Mouse (Mus musculus) right cerebral cortex, postnatal 36 days (tissue): ENCODE data around the gene Prkd2.

Source experiments
- DNase-seq, 2 experiments: peaks; one replicate each; pipeline ENCODE4 v3.0.0; 2022; ENCODE audit warnings: low spot score in 2 of 2, mixed read lengths in 1 of 2

Prkd2 gene

DNA sequence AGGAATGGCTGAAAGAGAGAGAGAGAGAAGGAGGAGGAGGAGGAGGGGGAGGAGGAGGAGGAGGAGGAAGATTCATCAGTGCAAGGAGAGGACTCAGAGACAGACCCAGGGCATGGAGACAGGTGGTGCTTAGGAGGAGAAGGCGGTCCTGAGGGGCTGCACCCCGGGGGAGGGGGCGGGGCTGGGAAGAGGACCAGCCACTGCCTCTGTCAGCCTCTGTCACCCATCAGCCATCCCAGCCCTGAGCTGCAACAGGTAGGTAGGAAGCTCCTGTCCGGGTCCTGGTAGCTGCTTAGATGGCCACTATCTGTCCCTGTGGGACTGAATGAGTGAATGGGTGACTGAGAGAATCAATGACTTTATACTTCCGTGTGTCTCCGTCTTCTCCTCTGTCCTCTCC is 50.9 kb downstream of the Prkd2 start:
- no peak for DNase-seq

DNA sequence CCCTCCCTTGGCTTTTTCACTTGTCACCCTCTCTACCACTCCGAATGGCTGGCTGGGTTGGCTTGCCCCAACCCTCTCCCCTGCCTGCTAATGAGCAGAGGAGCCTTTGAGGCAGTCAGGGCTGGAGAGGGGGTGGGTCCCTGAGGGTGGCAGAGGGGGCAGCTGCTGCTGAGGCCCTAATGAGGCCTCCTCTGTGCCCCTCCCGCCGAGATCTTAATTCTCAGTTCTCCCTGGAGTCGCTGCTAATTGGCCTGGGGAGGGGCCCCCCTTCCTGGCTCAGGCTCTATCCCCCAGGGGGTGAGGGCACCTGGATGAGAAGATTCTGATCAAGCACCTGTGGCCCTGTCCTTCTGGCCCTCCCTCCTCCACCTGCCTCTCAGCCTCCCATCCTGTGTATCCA is 51.6 kb downstream of the Prkd2 start:
- DNase-seq = no peak

DNA sequence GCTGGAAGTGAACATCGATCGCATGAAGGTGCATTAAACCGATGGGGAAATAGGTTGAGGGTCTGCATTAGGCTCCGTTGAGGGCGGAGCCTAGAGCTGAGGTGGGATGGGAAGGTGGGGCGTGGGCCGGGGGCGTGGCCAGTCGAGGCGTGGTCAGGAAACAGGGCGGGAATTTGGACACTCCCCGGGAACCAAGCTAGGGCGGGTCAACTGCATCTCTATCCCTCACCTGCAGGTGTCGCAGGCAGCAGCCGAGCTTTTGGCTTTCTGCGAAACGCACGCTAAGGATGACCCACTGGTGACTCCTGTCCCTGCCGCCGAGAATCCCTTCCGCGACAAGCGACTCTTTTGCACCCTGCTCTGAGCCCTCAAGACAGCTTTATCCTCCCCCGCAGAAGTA is 52.3 kb downstream of the Prkd2 start:
- DNase-seq = no peak

DNA sequence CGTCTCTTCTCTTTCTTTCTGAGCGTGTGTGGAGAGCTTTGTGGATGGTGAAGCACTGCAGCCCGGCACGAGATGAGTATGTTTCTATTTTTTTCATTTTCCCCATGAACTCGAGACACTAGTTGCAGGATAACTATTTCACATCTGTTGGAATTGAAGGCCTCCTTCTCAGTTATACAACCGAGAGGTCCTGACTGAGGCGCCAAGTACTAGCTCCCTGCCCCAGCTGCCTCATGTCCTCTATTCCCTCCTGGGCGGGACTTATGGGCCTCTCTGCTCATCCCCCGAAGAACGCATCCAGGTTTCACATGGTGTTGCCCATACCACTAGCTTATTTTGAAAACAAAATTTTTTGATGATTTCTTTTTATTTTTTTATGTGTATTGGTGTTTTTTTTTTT is 52.8 kb downstream of the Prkd2 start:
- DNase-seq = no peak

DNA sequence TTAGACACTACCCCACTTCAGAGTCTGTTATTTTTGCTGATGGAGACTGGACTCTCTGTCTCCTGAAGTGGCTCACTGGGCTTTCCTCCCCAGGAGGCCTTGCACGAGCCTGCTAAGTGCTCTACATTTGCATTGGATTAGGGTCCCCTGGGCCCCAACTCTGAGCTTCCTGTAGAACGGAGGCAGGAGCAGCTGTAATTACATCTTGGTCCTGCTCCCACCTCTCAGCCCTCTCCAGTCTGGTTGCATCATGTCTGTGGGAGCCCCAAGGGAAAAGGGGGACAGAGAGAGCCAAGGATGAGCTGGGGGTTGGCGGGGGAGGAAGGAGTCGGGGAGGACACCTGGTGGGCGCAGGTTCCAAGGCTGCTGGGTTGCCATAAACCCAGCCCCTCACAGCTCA is 57.8 kb downstream of the Prkd2 start:
- DNase-seq = no peak

DNA sequence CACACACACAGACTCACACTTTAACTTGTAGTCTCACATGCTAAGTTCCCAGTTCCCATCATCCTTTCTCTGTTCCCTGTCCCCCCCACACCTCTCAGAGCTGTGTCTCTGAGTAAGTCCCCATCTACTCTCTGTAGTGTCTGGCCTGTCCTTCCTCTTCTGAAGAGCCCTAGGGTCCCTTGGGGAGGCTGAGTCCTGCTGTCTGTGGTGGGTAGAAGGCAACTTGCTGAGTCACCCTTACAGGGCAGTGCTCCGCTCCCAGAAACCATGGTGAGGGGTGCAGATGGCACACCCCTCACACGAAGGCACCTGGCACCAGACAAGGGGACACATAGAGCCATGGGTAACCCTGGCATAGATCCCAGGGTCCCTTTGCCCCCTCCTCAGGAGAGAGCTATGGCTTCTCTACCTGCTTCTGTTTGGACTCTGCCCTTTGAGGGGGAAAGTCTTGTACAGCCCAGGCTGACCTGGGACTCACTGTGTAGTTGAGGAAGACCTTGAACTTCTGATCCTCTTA is 60.8 kb downstream of the Prkd2 start:
- no peak for DNase-seq

DNA sequence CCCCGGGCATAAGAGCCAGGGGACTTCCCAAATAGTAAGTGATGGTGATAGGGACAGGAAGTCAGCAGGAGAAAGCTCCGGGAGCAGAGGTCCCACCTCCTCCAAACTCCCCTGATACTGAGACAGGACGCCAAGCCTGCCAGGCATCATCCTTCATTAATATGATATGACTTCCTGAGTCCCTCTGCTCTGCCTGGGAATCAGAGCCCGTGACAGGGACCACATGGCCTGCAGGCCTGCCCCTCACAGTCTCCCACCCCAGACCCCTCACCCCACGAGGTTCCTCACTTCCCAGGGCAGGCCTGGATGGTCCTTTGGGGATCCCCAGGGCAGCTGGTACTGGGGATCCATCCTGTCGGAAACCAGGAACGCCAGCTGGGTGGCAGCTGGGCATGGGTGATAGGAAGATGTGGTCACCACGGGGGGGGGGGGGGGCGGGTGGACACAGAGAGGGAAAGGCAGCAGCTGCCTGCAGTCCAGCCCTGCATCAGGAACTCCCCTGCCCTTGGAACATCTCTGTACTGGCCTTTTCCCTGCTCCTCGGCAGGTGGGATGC is 61.5 kb downstream of the Prkd2 start:
- DNase-seq = no peak

DNA sequence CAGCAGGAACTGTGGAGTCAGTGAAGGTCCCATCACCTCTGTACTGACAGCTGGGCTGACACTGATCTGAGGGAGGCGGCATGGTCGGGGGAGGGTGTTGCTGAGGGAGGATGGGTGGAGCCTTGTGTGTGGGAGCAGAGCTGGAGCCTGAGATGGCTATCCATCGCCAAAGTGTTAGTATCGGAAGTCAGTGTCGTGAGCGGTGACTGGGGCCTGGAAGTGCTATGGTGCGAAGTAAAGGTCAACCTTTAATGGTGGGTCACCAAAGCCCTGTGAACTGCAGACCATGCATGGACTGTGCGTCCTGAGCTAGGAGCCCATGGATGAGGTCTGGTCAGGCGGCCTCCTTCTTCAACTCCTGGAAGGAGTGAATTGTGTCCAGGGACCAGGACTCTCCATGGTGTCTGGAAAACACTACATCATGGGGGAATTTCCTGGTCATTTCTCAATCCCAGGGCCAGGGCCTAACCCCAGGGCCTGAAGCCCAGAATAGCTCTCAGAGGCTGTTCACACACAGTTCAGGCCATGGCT is 62.9 kb downstream of the Prkd2 start:
- no peak for DNase-seq

DNA sequence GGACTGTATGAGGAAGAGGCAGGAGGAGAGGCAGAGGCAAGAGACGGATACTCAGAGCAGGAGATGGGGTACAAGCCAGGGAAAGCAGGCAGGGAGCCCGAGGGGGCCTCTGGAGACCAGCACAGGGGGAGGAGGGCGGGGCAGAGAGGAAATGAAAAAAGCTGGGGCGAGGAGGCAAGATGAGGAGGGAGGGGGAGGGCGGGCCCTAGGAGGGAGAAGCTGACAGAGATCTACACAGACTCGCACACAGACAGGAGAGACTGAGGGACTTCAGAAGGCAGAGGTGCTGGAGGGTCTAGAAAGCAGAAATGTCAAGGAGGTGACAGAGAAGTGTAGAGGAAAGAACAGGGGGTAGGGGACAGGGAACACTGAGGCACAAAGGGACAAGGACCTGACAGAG is 63.6 kb downstream of the Prkd2 start, which contains the start of gene Ptgir:
Ptgir (plus strand) TSS at position 210 of the 400 bp plus-strand sequence.
- no peak for DNase-seq

DNA sequence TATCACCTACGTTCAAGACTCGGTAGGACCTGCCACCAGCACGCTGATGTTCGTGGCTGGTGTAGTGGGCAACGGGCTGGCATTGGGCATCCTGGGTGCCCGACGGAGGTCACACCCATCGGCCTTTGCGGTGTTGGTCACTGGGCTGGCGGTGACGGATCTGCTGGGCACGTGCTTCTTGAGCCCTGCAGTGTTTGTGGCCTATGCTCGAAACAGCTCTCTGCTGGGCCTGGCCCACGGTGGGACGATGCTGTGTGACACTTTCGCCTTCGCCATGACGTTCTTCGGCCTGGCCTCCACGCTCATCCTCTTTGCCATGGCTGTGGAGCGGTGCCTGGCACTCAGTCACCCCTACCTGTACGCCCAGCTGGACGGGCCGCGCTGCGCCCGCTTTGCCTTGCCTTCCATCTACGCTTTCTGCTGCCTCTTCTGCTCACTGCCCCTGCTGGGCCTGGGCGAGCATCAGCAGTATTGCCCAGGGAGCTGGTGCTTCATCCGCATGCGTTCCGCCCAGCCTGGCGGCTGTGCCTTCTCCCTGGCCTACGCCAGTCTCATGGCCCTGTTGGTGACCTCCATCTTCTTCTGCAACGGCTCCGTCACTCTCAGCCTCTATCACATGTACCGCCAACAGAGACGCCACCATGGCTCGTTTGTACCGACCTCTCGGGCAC is 64.3 kb downstream of the Prkd2 start:
- DNase-seq = no peak

DNA sequence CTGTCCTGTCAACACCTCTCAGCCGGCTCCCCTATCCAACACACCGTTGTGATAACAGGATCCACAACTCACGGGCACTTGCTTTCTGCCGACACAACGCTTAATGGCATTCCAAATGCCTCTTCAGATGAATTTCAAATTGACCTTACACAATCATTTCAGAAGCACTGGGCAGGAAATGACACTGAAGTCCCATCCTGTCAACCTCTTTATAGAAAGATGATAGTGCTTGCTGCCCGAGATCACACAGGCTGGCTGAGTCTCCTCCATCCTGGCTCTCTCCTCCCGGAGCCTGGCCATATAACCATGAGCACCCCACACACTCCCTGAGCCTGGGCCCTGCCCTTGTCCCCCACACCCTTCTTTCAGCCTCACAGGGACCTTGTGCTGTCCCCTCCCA is 65.1 kb downstream of the Prkd2 start:
- no peak for DNase-seq

DNA sequence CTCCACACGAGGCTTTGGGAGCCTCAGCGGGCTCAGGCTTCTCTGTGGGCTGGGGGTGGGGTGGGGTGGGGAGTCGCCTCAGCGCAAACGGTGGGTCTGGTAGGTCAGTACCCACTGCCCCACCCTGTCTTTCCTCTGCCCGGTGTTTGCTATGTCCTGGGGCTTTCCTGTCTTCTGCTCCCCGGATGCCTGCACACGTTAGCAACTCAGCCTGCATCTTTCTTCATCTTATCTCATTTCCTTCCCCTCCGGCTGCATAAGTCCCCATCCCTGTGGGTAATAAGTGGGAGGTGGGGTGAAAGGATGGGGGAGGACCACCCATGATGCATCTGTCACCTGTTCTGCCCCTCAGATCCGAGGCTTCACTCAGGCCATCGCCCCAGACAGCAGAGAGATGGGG is 65.7 kb downstream of the Prkd2 start:
- DNase-seq = no peak

DNA sequence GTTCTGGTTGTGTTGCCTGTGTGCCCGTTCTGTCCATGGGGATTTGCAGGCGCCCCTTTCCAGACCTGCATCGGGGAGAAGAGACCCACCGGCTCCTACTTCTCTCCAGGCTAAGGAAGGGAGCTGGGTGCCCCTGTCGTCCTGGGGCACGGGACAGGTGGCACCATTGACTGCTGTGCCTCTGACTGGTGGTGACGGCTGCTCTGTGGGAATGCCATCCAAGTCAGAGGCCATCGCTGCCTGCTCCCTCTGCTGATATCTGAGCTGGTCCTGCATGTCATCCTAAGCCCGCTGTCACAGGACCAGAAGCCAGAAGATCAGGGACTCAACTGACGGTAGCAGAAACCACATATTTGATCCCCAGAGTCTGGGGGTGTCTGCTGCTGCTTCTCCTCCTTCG is 66.2 kb downstream of the Prkd2 start:
- no peak for DNase-seq

DNA sequence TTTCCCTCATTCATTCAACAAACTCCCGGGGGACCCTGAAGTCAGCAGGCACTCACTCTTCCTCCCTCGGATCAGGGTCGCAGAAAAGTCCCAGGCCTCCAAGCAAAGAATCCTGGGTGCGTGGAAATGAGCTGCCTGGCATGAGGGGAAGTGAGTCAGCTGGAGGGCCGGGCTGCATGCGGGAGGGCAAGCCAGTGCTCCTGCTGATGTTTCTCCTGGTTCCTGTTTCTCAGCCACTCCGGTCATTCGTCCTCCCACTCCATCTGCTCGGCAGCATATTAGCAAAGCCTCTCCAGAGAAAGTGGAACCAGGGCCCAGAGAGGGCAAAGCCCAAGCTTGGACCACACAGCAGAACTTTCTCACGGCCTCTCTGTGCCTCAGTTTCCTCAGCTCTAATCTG is 67.2 kb downstream of the Prkd2 start:
- DNase-seq = no peak

DNA sequence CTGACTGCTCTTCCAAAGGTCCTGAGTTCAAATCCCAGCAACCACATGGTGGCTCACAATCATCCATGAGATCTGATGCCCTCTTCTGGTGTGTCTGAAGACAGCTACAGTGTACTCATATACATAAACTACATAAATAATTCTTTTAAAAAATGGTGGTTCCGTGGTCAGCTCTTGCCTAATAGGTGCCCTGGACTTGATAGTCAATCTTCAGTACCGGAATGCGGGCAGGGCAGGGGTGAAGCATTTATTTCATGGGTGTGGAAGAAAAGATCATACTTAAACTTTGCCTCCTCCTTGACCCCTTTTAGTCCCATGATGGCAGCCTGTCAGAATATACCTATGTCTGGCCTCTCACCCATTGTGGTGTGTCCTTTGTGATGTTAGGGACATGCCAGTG is 69.2 kb downstream of the Prkd2 start:
- no peak for DNase-seq

DNA sequence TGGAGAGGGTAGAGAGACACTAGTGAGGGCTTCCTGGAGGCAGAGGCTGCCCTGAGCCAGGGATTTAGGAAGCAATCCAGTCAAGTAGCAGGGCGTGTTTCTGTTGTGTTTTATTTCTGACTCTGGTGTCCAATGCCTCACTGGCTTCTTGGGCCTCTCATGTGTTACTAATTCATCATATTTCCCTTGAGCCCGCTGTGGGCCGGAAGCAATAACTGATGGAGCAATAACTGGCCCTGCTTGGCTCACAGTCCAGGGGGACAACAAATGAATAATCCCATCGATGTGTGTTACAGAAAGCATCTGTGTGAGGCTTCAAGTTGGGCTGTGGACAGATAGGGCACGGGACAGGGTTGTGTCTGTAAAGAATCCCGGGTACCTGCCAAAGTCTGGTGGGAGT is 69.7 kb downstream of the Prkd2 start:
- no peak for DNase-seq

DNA sequence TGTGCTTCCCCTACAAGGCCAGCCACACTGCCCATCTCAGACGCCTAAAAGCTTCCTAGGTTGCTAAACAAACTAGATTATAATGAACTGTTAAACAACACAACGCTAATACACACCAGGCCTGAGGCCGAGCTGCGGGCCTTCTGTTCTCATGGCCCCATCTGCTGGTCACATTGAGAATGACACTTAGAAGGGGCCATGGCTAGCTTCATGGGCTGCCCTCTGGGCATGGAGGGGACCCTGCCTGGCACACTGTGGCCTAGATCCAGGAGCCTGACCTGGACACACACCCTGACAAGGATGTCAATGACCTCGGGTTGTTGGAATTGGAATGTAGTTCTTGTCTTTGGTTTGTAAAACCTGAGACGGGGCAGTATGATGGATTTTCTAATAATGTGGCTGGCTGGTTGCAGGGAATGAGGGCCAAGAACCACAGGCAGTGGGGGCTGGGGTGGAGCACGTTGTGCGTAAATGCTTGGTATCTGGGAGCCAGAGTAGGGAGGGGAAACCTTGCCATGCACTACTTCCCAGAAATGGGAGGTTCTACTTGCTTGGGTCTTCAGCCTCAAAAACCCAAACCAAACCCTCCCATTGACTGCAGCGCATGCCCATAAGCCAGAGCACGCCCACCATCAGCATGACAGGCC is 71.2 kb downstream of the Prkd2 start:
- no peak for DNase-seq

DNA sequence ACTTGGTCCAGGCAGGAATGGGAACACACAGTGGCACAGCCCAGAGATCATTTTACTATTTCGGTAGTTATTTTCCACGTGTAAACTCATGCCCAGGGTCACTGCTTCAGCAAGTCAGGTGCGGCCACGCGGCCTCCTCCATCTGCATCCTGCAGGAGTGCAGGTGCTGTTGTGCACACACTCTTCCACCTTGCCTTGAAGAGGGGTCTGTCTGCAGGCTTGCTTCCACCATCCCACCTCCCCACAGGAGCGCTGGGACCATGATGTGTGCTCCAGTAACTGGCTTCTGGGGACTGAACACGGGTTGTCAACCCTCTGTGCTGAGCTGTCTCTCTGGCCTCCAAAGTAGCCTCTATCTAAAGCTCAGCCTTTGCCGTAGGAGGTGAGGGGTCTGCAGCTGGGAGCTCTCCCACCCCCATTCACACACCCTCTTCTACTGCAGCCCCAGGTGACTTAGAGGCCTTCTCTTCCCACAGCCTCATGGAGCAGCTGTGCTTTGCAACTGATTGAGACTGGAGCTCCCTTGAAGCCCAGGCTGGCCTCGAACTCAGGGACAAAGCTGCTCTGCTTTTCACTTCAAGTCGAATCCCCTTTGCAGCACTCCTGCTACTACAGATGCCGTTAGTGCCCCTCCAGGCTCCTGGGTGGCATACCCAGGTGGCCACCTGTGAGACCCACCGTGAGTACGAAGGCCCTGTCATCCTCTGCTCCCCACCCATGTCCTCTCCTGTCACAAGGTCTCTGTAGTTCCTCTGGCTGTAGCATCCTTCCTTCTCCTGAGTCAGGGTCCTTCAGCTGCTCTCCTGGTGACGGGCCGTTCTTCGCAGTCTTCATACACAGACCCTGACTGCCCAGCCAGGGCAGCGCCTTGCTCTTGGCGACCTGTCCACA is 72.0 kb downstream of the Prkd2 start:
- DNase-seq = no peak

DNA sequence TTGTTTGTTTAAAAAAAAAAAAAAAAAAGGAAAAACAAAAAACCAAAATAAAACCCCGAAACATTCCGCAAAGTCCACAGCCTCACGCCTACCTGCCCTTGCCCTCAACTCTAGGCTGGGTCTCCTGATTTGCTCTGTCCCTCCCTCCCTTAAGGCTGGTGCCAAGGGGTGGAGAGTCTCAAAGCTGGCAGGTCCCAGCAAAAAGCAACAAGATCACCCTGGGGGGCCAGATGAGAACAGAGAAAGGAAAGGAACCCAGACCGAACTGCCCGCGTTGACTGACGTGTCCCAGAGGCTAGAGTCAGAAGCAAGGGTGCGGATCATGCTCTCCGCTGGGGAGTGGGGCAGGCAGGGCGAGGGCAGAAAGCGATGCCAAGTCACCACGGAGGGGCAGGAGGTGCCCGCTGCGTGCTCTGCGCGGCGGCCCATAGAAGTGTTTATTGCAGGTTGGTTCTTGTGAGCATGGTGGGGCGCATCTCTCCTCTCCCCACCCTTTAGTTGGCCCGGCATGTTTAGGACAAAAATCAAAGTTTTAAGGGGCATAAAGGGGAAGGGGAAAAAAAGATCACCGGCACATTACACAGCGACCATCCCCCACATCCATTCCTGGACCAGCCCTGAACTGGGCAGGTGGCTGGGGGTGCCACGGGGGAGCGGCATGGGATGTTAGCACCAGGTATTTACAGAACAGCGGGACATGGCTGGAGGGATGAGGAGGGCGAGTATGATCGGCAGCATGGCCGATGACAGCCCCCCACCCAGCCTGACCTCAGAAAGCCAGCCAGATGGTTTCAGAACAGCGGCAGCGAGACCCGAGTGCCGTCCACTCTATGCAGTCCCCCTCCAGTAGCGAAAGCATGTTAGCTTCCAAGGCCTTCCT is 73.0 kb downstream of the Prkd2 start:
- DNase-seq = no peak

DNA sequence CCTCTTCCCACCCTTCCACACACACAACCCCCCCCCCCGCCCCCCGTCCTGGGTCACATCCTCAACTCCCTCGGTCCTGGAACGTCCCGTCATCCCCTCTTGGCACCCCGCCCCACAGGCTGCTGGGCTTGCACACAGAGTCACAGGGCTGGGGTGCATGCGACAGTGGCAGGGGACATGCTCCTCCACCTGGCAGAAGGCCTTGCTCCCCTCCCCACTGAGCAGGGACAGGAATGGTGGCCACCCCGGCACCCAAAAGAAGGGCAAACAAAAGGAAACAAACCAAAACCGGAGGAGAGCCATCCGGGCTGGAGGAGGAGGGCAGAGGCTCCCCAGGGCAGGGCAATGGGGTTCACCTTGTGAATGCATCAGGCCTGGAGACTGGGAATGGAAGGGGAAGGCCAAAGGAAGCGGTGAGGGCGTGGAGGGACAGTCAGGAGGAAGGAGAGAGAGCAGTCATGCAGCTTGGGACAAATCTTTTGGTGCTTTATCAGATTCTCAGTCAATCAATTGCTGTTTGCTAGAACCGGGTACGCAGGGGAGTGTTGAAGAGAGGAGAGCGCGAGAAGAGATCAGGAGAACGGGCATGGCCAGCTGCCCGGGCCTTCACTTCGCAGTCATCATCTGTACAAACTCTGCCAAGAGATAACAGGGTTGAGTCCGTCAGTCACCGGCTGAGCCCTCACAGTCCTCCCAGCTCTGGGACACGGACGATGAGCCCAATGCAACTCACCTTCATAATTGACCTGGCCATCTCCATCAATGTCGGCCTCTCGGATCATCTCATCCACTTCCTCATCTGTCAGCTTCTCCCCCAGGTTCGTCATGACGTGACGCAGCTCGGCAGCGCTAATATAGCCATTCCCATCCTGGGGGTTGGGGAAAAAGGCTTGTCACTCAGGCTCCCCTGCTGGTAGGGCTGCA is 73.9 kb downstream of the Prkd2 start:
- DNase-seq = no peak
